8 mouse cellular contexts compared by ENCODE assay signal in genomic region chr19:37563763-37564162, GRCm38 (mm10). TPM values are rescaled to one million over a fixed set of nuclear protein-coding genes. Genes with fewer than 3 reads are reported as not detected.
DNase-seq lines count a peak whose midpoint lies in the region; ATAC-seq and TF ChIP-seq lines count a peak whose summit lies in the region.

No protein-coding gene starts in this region.

- ATAC-seq in heart, embryonic 12.5 days (ENCODE audit: insufficient number of reproducible peaks, low FRiP score): no peak

- no peaks in the 10 kb centered on the region for H3K9me3 ChIP-seq in heart, embryonic 12.5 days (replicated peaks)

- no peak for TF ChIP-seq POLR2A in brain, embryonic 14.5 days (IDR thresholded peaks at IDR 0.05; ENCODE audit: borderline replicate concordance, extremely low read depth, insufficient read depth, insufficient read length, poor library complexity, severe bottlenecking)

- no peak overlapping the region for H3K4me3 ChIP-seq in heart, embryonic 12.5 days

- TF ChIP-seq CTCF in brain, embryonic 14.5 days (IDR thresholded peaks at IDR 0.05; ENCODE audit: borderline replicate concordance, extremely low read depth, insufficient read depth, insufficient read length): peak; percentile 61; the same call in 1 of the 2 replicates

- H3K4me2 ChIP-seq in heart, embryonic 12.5 days: no peak overlapping the region

- DNase-seq in heart, adult 18-20 months: peak; percentile 61 to 76
- peak; percentile 38 to 58 for DNase-seq in right cerebral cortex, adult 2 months (ENCODE audit: low spot score in 2 of 2)
- no peak for DNase-seq in right cerebral cortex, postnatal 14 days
- DNase-seq in brain, embryonic 14.5 days (ENCODE audit: low read depth): peak; percentile 70
- DNase-seq in kidney, postnatal 10 days: peak; percentile 58
- peak; percentile 51 to 77 for DNase-seq in spleen, postnatal 4 days (ENCODE audit: low spot score in 2 of 2)
- DNase-seq in testis, postnatal 14 days (ENCODE audit: low spot score): no peak

- H3K9ac ChIP-seq in heart, embryonic 12.5 days: no peak overlapping the region

- H3K27me3 ChIP-seq in heart, embryonic 12.5 days (replicated peaks): no peaks in the 10 kb centered on the region

- H3K36me3 ChIP-seq in heart, embryonic 12.5 days: no peaks in the 10 kb centered on the region

- WGBS in heart, embryonic 12.5 days: 28% methylated on average over 4 of the region's 4 CpGs

- H3K4me1 ChIP-seq in heart, embryonic 12.5 days (replicated peaks): peaks cover 22% of the 10 kb centered on the region

- H3K27ac ChIP-seq in heart, embryonic 12.5 days (ENCODE audit: poor library complexity, severe bottlenecking): no peak overlapping the region

RNA-seq across cellular contexts. Expression of gene Exoc6, which starts 13.5 kb away (rescaled TPM):
- 10 to 100 TPM; 32.9 to 33.2 TPM for total RNA-seq in heart, adult 18-20 months (2021)
- 21.7 and 21.8 TPM in 2 replicates for polyA plus RNA-seq in heart, embryonic 12.5 days (2016; fragmentation: Nextera tagmentation; extraction: Ambion mirVana)
- polyA plus RNA-seq in brain, embryonic 14.5 days (2012; rRNA removed): 11.2 and 11.9 TPM in 2 replicates

Comparison
In these comparisons a context has a peak if more than half of its experiments do, and no peak if none do; other contexts are left out.
1. DNase-seq: peak in heart, adult 18-20 months (2 of 2), right cerebral cortex, adult 2 months (2 of 2), brain, embryonic 14.5 days (single experiment), kidney, postnatal 10 days (single experiment) and spleen, postnatal 4 days (2 of 2); none in right cerebral cortex, postnatal 14 days (single experiment) and testis, postnatal 14 days (single experiment).